Mouse (Mus musculus) left cerebral cortex, postnatal 36 days (tissue): ENCODE results near the gene Relb. TPM values are rescaled to one million over a fixed set of nuclear protein-coding genes. Genes with fewer than 3 reads are reported as not detected.

ENCODE experiments used
- DNase-seq, 2 experiments: peaks; one replicate each; pipeline ENCODE4 v3.0.0; 2021 to 2022; ENCODE audit warnings: low spot score in 2 of 2, mixed read lengths in 1 of 2
- intact Hi-C: fragments of 180-260 bp; cut with DNase I; formaldehyde crosslinking; loops from one replicate; pipeline ENCODE4 v1.15.1; 2025
- total RNA-seq, 2 experiments: library from RNA; stranded (reverse); gene quantifications; 2 replicates each; pipeline ENCODE4 v1.2.3; 2021

Relb gene
- total RNA-seq = 1 to 10 TPM; 4.6 to 6.7 TPM

DNA sequence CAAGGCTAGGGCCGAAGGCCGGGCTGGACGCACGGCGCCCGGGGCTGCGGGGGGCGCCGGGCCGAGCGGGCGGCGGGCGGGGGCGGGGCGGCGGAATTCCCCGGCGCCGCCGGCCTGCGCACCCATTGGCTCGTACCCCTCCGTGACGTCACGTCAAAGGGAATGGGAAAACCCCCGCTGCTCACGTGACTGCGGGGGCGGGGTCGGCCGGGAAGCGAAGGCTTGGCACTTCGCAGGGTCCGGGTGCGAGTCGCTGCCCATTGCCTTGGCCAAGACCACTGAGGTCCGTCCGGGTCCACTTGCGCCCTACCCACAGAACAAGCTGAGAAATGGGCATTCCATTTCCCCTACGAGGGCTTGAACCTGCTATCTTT is at the start of gene Relb:
Relb (minus strand) TSS at position 78 of the 374 bp plus-strand sequence.
- DNase-seq = peak; percentile 87 to 88
- intact Hi-C loops = no loop called here

GRCm38 (mm10) chr7:19678901-19679300 is 49.7 kb upstream of the Relb start:
- DNase-seq = no peak
- intact Hi-C loops = no loop called here

DNA sequence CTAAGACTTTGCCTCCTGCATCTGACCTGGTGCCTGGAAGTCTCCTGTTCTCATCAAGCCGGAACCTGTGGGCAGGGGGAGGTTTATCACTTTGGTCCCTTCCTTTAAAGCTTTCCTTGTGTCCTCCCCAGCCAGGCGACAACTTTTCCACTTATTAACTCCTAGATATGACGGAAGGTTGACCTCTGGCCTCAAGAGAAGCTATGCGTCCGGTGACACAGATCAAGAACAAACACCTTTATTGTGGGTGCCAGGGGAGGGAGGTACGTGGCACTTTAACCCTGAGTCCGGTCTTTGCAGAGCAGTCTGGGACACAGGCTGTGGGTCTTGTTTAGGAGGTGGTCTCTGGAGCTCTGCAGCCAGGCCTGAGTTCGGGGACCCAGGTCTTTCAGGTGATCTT is 48.6 kb upstream of the Relb start, which contains the start of gene Apoc2:
Apoc2 (minus strand) TSS at position 70 of the 400 bp plus-strand sequence.
- DNase-seq = no peak
- intact Hi-C loops = no loop called here

GRCm38 (mm10) chr7:19676662-19677061 is 47.4 kb upstream of the Relb start:
- intact Hi-C loops = no loop called here
- DNase-seq = no peak

DNA sequence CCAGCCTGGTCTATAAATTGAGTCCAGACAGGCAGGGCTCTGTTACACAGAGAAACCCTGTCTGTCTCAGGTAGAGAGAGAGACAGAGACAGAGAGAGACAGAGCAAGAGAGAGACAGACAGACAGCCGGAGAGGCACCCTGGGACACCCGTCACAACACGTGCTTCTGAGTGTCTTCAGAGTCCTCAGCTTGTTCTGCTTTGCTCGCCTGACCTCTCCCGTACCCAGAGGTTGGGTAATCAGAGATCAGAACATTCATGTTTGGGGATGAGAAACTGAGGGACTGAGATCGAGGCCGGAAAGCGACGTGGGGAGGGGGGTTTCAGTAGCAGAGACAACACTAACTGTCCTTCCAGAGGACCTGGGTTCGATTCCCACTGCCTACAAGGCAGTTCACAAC is 46.6 kb upstream of the Relb start:
- intact Hi-C loops = no loop called here
- no peak for DNase-seq

DNA sequence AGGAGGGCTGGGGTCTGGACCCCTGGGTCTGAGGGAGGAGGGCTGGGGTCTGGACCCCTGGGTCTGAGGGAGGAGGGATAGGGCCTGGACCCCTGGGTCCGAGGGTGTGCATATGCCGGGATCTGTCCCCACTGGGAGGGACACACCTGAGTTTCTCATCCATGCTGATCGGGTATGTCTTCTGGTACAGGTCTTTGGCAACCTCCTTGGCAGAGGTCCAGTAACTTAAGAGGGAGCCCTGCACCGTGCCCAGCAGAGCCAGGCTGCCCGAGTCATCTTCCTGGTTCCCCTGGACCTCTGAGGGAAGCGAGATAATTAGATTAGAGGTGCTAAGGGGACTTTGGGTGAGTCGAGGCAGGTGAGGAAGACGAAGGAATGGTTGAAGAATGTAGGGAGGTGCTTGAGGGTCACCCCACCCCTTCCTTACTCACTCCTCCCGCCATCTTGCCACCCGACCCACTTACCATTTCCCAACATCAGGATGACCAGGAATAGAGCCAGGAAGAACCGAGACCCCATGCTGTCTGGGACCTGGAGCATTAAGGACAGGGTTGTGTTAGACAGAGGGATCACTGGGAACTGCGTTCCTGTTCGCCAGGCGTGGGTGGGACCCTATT is 44.0 kb upstream of the Relb start:
- intact Hi-C loops = no loop called here
- no peak for DNase-seq

DNA sequence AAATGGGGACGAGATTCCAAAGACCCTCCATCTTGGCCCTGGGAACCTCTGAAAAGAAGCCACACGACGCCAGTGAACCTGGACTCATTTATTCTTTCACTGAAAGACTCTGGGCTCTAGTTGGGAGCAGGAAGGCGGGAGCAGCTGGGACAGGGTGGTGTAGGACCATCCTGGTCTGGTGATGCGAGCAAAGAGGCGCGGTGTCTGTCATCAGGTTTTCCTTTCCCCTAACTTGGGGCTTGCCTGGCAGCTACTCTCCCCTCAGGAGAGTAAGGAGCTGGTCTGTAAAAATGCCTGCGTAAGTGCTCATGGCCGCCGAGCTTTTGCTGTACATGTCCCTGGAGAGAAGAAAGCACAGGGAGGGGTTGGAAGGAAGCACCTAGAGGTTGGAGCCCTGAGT is 42.3 kb upstream of the Relb start:
- no peak for DNase-seq
- intact Hi-C loops = no loop called here

DNA sequence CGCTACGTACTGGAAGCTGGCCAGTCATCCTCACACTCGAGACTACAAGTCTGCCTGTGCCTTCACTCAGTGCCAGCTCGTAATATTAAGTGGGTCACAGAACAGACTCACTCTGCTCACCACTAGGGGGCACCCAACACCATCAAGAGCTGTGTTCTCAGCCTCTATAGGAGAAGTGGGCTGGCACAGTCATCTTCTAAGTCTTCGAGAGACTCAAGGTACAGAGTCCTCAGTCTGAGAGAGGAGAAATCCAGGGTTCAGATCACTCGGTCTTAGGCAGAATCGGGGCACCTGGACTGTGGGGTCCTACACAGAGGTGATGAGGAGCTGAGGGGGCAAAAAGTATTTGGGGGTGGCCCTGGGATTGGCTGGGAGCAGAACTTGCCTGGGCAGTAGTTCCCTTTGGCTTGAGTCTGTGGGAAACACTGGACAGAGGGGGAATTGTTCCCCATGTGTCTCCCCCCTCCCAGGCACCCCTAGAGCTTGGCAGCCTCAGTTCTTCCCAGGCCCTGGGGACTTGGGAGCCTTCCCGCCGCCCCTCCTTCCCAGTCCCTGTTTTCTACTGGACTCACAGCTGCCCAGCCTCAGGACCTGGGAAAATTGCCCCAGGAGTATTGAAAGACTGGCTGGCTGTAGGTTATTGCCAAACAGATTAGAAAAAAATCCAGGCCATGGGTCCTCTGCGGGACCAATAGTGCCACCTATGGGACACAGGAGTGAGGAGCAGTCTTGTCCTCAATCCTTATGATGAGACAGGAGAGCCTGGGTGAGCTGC is 39.9 kb upstream of the Relb start:
- intact Hi-C loops = loop anchor here (1.0 to 5.0 kb wide), 2 partner anchors 32 to 123 kb away; no protein-coding TSS in a partner anchor

DNA sequence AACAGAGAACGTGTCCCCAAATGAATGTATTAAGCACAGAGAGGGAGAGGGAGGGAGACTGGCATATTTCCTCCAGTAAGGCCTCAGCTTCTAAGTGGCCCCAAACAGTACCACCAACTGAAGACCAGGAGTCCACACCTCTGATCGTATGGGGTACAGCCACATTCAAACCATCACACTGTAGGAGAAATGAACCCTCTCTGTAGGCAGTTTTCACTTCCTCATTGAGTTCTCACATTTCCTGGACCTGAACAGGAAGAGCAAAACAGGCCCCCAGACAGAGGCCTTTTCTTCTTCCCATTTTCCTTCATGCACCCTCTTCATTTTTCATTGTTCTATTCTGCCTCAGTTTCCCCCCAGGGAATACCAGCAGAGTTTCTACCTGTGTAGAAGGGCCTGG is 38.2 kb upstream of the Relb start:
- no peak for DNase-seq
- intact Hi-C loops = loop anchor here (5.0 kb wide), 1 partner anchor 125 kb away; no protein-coding TSS in a partner anchor

More for the DNA sequence above, 39.9 kb upstream of the Relb start:
- DNase-seq = peak; percentile 88 to 91

DNA sequence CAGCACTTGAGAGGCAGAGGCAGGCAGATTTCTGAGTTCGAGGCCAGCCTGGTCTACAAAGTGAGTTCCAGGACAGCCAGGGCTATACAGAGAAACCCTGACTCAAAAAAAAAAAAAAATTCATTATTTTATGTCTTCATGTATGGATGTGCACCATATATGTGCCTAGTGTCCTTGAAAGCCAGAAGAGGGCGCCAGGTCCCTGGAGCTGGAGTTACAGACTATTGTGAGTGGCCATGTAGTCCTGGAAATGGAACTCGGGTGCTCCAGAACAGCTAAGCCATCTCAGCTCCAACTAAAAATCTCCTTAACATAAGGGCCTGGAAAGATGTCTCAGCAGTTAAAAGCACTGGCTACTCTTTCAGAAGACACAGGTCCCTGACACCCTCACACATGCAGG is 37.5 kb upstream of the Relb start:
- no peak for DNase-seq
- intact Hi-C loops = loop anchor here (5.0 kb wide), 1 partner anchor 126 kb away; no protein-coding TSS in a partner anchor

DNA sequence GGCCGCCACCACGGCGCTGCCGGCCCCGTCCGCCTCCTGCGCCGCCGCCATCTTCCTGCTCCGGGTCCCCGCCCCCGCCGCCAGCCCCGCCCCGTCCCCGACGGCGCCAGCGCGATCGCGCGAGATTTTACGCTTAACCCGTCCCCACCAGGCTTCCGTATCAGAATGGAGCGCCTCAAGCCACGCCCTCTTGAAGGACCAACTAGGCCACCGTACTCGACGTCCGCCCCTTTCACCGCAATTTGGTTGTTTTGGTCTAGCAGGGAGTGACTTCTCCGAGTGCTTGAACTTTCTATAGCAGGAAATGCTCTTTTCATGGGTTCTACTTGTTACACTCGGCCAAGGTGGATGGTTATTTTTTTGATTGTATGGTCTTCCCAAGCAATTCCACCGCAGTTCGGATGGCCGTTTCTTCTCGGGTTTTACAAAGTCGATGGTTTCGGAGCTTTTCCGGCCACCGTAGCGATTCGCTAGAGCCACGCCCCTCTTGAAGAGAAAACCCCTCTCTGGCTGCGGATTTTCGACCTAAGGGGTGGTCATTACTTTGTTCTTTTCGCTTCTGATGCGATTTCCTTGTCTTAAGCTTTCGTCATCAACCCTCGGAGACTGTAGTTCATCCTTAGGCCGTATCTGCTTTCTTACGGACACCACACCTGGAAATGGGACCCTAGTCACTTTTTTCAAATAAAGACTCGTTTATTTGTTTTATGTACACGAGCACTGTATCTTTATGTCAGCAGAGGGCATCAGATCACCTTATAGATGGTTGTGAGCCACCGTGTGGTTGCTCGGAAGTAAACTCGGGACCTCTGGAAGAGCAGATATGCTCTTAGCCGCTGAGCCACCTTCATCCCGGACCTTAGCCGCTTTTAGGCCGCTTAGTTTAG is 36.0 kb upstream of the Relb start, which contains the start of gene Clptm1:
Clptm1 (minus strand) TSS at position 79 of the 887 bp plus-strand sequence.
- DNase-seq = peak; percentile 98 to 99
- intact Hi-C loops = loop anchor here (2.0 to 5.0 kb wide), 2 partner anchors 50 to 127 kb away; partner anchors contain the start of gene Tomm40

DNA sequence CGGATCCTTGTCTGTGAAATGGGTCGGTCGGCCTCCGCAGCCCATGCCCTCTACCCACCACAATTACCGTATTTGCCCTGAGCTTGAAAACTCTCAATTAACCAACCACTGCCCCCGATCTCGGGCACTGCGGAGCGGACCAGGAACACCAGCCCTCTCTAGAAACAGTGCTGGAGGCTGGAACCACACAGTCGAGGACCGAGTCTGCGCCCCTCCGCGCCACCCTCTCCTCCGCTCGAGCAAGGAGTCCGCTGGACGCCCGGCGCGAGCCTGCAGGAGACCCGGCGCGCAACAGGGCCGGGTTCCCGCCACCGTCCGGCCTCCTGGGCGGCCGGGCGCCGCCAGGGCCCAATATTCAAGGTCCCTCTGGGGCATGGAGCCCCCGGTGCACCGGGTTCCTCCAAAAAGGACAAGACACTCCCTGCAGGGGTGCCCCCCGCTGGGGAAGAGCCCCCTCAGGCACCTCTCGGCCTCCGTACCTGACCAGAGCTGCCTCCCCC is 35.3 kb upstream of the Relb start:
- intact Hi-C loops = loop anchor here (2.0 kb wide), 1 partner anchor 50 kb away; the partner anchor contains the start of gene Tomm40

DNA sequence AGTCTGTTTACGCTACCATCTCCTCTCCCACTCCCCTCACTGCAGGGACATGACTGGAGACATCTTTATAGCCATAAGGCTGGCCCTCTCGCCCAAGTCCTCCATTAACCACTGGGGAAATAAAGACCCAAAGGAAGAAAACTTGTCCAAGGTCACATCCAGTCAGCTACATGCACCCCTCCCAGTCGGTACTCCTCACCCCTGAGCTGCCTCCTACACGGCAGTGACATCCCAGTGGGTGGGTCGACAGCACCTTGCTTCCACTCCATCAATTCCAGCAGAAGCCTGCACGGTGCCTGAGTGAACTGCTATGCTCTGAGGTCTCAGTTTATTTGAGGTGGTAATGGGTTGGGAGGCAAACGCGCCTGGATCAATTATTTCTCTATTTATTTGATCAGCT is 34.7 kb upstream of the Relb start:
- intact Hi-C loops = loop anchor here (2.0 kb wide), 1 partner anchor 51 kb away; the partner anchor contains the start of gene Tomm40
- no peak for DNase-seq

More for the DNA sequence above, 35.3 kb upstream of the Relb start:
- no peak for DNase-seq

DNA sequence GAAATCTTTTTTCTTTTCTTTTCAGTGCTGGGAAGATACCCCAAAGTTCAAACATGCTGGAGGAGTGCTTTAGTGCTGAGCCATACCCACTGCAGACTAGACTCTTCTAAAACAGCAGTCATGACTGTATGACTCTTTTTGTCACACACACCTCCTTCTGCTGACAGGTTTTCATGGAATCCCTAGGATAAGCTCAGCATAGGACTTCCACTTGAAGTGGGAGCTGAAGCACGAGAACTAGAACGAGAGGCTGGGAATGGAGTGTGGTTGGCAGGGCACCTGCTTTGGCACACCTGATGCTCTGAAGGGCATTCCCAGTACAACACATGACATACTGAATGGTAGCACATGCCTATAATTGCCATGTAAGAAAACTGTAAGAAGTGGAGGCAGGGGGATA is 23.4 kb upstream of the Relb start:
- DNase-seq = no peak
- intact Hi-C loops = no loop called here

DNA sequence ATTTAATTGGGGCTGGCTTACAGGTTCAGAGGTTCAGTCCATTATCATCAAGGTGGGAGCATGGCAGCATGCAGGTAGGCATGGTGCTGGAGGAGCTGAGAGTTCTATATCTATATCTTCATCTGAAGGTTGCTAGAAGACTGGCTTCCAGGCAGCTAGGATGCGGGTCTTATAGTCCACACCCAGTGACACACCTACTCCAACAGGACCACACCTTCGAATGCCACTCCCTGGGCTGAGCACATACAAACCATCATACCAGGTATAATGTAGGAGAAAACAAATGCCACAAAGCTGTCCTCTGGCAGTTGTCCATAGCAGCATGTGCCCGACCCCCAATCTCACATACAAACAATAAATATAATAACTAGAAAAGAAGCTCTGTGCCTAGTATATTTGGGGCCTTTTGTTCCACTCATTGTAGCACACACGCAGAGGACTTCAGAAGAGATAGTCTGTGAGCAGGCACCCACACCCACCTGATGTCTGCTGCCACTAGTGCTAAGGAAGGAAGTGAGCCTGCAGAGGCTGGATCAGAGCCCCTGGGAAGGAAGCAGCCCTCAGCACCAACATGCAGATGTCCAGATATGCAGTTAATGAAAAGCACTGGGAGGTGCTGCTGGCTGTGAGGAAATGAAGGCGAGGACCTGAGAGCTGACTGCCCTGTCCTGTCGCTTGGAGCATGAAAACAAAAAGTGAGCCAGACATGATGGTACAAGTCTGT is 22.0 kb upstream of the Relb start:
- intact Hi-C loops = no loop called here
- DNase-seq = no peak

GRCm38 (mm10) chr7:19641223-19641622 is 12.0 kb upstream of the Relb start:
- intact Hi-C loops = no loop called here
- DNase-seq = peak; percentile 21 to 42

- intact Hi-C loops = no loop called here
Observed at GRCm38 (mm10) chr7:19635074-19635827, 6.0 kb upstream of the Relb start.

DNA sequence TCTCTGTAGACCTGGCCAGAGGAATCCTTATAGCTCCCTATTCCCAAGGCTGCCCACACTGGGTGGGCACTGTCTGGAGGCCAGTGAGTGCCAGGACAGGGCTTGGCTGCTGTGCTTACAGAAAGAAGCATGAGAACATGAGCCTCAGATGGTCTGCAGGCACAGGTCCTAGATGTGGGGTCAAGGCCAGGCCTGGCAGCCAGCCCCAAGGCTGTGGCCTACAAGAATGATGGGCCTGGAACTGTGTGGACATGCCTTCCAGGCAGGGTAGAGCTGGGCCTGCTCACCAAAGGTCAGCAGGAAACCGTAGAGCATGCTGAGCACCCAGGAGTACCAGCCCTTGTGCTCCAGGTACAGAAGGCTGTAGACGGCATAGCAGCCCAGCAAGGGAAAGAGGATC is 5.4 kb upstream of the Relb start:
- DNase-seq = no peak
- intact Hi-C loops = no loop called here

More at GRCm38 (mm10) chr7:19635074-19635827, 6.0 kb upstream of the Relb start:
- DNase-seq = no peak
